In the genomic region with DNA sequence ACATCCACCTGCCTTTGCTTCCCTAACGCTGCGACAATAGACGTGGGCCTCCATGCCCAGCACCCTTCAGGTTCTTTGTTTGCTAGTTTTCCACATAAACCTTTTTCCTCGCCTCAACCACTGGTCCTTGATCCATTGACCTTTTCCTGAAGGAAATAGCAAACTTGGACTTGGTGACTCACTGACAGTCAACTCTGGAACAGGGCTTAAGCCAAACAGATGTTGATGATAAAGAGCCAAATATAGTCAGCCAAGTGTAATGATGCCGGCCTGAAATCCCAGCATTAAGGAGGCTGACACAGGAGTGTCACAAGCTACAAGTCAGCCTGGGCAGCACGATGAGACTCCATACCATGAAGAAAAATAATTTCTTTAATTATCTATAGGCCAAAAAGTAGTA, we compare ENCODE assay signal across 13 mouse cellular contexts.
"Had no signal": no experiment of that assay in that cellular context is flagged by ENCODE, and none has a peak within 500 bp of the region (broad histone marks: within the 10 kb centered on the region; RNA-seq: fewer than 3 reads in every experiment).

No protein-coding gene starts in this region.

- DNase-seq: kidney, adult 18-20 months; kidney, postnatal 4 days; left cerebral cortex, postnatal 4 days; spleen, adult 18-20 months; thymus, adult 18-20 months; thymus, postnatal 14 days had no signal

- H3K27me3 ChIP-seq: limb, embryonic 13.5 days; liver, embryonic 15.5 days; lung, embryonic 15.5 days; neural tube, embryonic 12.5 days had no signal

- H3K36me3 ChIP-seq: limb, embryonic 13.5 days; liver, embryonic 15.5 days; lung, embryonic 15.5 days; midbrain, embryonic 10.5 days; neural tube, embryonic 12.5 days had no signal

- H3K4me1 ChIP-seq: limb, embryonic 13.5 days; liver, embryonic 15.5 days; lung, embryonic 15.5 days; neural tube, embryonic 12.5 days had no signal

- H3K9me3 ChIP-seq: limb, embryonic 13.5 days; liver, embryonic 15.5 days; lung, embryonic 15.5 days; midbrain, embryonic 10.5 days; neural tube, embryonic 12.5 days had no signal

- H3K4me2 ChIP-seq: limb, embryonic 13.5 days; liver, embryonic 11.5 days; liver, embryonic 15.5 days; lung, embryonic 15.5 days; neural tube, embryonic 12.5 days had no signal

- H3K27ac ChIP-seq: layer of hippocampus, adult 2 months; limb, embryonic 13.5 days; liver, embryonic 15.5 days; lung, embryonic 15.5 days; midbrain, embryonic 10.5 days; neural tube, embryonic 12.5 days had no signal

- H3K9ac ChIP-seq: limb, embryonic 13.5 days; liver, embryonic 15.5 days; lung, embryonic 15.5 days; neural tube, embryonic 12.5 days had no signal

- H3K4me3 ChIP-seq: layer of hippocampus, adult 2 months; limb, embryonic 13.5 days; liver, embryonic 15.5 days; lung, embryonic 15.5 days; midbrain, embryonic 10.5 days; neural tube, embryonic 12.5 days had no signal
